Mouse (Mus musculus) hindbrain, embryonic 16.5 days (tissue): ENCODE results near the gene Tubb1. TPM values are rescaled to one million over a fixed set of nuclear protein-coding genes. Genes with fewer than 3 reads are reported as not detected.

ENCODE experiments used
- ATAC-seq: fragments of 200-750 bp; cut with Nextera tagmentation; 2 replicates; pipeline ENCODE4 v1.8.0; 2017; ENCODE audit warnings: moderate TSS enrichment, moderate library complexity
- H3K27ac ChIP-seq: fragments of 300-500 bp; sonication (generic); 2 replicates; pipeline ENCODE4 v1.5.1; 2014; ENCODE audit warnings: low read depth, mild to moderate bottlenecking, control low read depth, low read length, moderate library complexity
- H3K27me3 ChIP-seq: fragments of 300-500 bp; sonication (generic); replicated peaks from 2 replicates; pipeline ENCODE4 v1.6.1; 2014; ENCODE audit warnings: low read length; ENCODE audit not compliant: control insufficient read depth, insufficient read depth
- H3K36me3 ChIP-seq: fragments of 300-500 bp; sonication (generic); 2 replicates; pipeline ENCODE4 v1.6.1; 2014; ENCODE audit warnings: mild to moderate bottlenecking, low read length, moderate library complexity, mixed read lengths; ENCODE audit not compliant: control insufficient read depth, insufficient read depth
- H3K4me1 ChIP-seq: fragments of 300-500 bp; sonication (generic); 2 replicates; pipeline ENCODE4 v1.6.1; 2014; ENCODE audit warnings: low read depth, low read length; ENCODE audit not compliant: control insufficient read depth, insufficient read depth
- H3K4me2 ChIP-seq: fragments of 300-500 bp; sonication (generic); 2 replicates; pipeline ENCODE4 v1.6.1; 2014; ENCODE audit warnings: mild to moderate bottlenecking, low read length, control low read depth, moderate library complexity
- H3K4me3 ChIP-seq: fragments of 300-500 bp; sonication (generic); 2 replicates; pipeline ENCODE4 v1.5.1; 2014; ENCODE audit warnings: mild to moderate bottlenecking, low read length, control low read depth, moderate library complexity
- H3K9ac ChIP-seq: fragments of 300-500 bp; sonication (generic); 2 replicates; pipeline ENCODE4 v1.6.1; 2014; ENCODE audit warnings: low read depth, mild to moderate bottlenecking, control low read depth, low read length, moderate library complexity
- H3K9me3 ChIP-seq: fragments of 300-500 bp; sonication (generic); 2 replicates; pipeline ENCODE4 v1.6.1; 2014; ENCODE audit warnings: mild to moderate bottlenecking, low read length, moderate library complexity; ENCODE audit not compliant: control insufficient read depth
- WGBS: fragments of 180-500 bp; shearing (Covaris S2); extraction: QIAGEN DNeasy Blood & Tissue Kit; methylation state at CpG from one replicate; pipeline ENCODE4 v1.1.7; 2014; 5-methylcytosine and 5-hydroxymethylcytosine counted together
- polyA plus RNA-seq: library from polyadenylated mRNA; unstranded; fragments of >200 nt; fragmentation: Nextera tagmentation; extraction: Ambion mirVana; gene quantifications from 2 replicates; pipeline ENCODE4 v1.2.1, GENCODE M21; 2015

Gene Tubb1
- polyA plus RNA-seq, 1 experiment from 2014 or later = 0.43 TPM

DNA sequence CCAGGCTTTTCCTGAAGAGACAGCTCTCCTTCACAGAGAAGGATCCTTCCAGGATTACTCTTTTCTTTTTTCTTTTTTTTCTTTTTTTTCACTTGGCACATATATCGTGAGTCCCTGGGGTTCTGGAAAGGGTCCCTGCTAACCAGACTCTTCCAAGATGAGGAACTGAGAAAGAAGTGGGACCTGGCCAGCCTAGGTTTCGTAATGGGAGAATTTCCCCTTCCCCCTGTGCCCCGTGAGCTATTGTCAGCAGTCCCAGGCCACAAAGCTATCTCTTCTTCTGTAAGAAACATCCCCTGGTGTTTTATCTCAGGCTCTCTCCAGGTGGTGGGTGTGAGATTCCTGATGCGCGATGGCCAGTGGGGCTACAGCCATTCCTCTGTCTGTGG is 11.1 kb upstream of the Tubb1 start:
- Histone ChIP-seq H3K4me1 (peaks cover 12% of the 10 kb centered on the region), H3K36me3 (no peaks in the 10 kb centered on the region), H3K4me3 (no peak overlapping the region), H3K9me3 (no peaks in the 10 kb centered on the region), H3K27me3 (no peaks in the 10 kb centered on the region), H3K4me2 (peak overlapping the region; percentile 71), H3K9ac (peak overlapping the region; percentile 67), H3K27ac (no peak overlapping the region)
- WGBS = 49% methylated on average over 5 of the region's 5 CpGs
- no peak for ATAC-seq

- H3K36me3 ChIP-seq = no peaks in the 10 kb centered on the region
- no peak overlapping the region for H3K4me3 ChIP-seq
- H3K27ac ChIP-seq = no peak overlapping the region
- no peak overlapping the region for H3K4me2 ChIP-seq
- peaks cover 12% of the 10 kb centered on the region for H3K4me1 ChIP-seq
- no peak overlapping the region for H3K9ac ChIP-seq
- WGBS = 86% methylated on average over 9 of the region's 9 CpGs
- no peaks in the 10 kb centered on the region for H3K27me3 ChIP-seq
- no peaks in the 10 kb centered on the region for H3K9me3 ChIP-seq
- ATAC-seq = no peak
Measured at GRCm38 (mm10) chr2:174439961-174440360, 10.5 kb upstream of the Tubb1 start.

GRCm38 (mm10) chr2:174441898-174442297 is 8.6 kb upstream of the Tubb1 start:
- no peaks in the 10 kb centered on the region for H3K36me3 ChIP-seq
- H3K4me2 ChIP-seq = no peak overlapping the region
- 88% methylated on average over 4 of the region's 4 CpGs for WGBS
- H3K9me3 ChIP-seq = no peaks in the 10 kb centered on the region
- H3K4me3 ChIP-seq = no peak overlapping the region
- H3K27ac ChIP-seq = no peak overlapping the region
- no peaks in the 10 kb centered on the region for H3K27me3 ChIP-seq
- ATAC-seq = no peak
- H3K9ac ChIP-seq = no peak overlapping the region
- peaks cover 12% of the 10 kb centered on the region for H3K4me1 ChIP-seq

DNA sequence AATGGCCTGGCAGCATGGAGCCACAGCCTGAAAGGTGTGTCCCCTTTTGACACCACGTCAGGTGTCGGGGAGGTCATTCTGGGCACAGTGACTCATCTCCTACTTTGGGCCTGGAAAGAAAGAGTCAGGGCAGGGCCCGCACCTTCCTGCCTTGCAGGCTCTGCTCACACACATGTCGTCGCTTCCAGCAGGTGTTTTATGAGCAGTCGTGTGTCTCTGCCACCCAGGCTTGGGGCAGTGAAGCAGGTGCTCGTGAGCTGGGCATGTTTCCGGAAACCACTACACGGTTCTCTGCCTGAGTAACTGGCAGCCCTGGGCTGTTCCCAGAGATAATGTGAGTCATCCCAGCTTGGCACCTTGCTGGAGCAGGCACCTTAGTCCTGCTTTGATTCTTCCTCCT is 8.0 kb upstream of the Tubb1 start:
- no peak overlapping the region for H3K9ac ChIP-seq
- WGBS = 82% methylated on average over 9 of the region's 9 CpGs
- H3K4me3 ChIP-seq = no peak overlapping the region
- no peak for ATAC-seq
- H3K9me3 ChIP-seq = no peaks in the 10 kb centered on the region
- peaks cover 12% of the 10 kb centered on the region for H3K4me1 ChIP-seq
- no peak overlapping the region for H3K4me2 ChIP-seq
- H3K36me3 ChIP-seq = no peaks in the 10 kb centered on the region
- H3K27me3 ChIP-seq = no peaks in the 10 kb centered on the region
- no peak overlapping the region for H3K27ac ChIP-seq

DNA sequence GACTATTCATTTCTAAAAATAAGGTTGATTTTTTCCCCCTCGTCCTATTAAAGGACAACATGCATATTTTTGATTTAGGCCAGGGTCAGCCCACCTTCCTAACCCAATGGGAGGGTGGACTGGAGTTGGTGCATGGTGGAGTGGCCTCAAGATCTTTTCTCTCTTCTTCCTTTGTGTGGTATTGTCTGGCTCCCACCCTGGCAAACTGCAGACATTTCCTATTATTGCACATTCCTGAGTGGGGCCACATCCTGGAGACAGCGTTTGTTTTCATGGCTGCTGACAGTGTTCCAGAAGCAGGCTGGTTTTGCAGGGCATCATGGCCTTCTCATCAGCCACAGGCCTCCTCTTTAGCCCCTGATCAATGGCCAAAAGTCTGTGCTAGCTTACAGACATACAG is 7.4 kb upstream of the Tubb1 start:
- Histone ChIP-seq H3K4me3 (no peak overlapping the region), H3K27me3 (no peaks in the 10 kb centered on the region), H3K27ac (no peak overlapping the region), H3K4me2 (no peak overlapping the region), H3K36me3 (no peaks in the 10 kb centered on the region), H3K9me3 (no peaks in the 10 kb centered on the region), H3K9ac (no peak overlapping the region), H3K4me1 (peaks cover 9% of the 10 kb centered on the region)
- 32% methylated on average over 2 of the region's 2 CpGs for WGBS
- no peak for ATAC-seq

DNA sequence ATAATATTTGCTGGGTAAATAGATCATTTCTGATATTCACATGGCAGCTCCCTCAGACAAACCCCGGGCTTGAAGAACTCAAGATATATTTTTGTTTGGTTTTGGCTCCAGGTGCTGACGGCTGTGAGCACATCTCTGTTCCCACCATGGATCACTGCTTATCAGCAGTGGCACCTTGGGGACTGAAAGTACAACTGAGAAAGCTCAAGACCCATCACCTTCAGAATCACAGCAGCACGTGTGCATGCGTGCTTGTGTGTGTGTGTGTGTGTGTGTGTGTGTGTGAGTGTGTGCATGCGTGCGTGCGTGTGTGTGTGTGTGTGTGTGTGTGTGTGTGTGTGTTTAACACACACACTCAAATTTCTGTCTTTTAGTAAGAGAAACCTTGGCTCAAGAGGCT is 6.1 kb upstream of the Tubb1 start:
- Histone ChIP-seq H3K9ac (no peak overlapping the region), H3K4me3 (no peak overlapping the region), H3K36me3 (no peaks in the 10 kb centered on the region), H3K27me3 (no peaks in the 10 kb centered on the region), H3K9me3 (no peaks in the 10 kb centered on the region), H3K4me2 (no peak overlapping the region), H3K4me1 (no peaks in the 10 kb centered on the region), H3K27ac (no peak overlapping the region)
- WGBS = 88% methylated on average over 7 of the region's 7 CpGs
- ATAC-seq = no peak

DNA sequence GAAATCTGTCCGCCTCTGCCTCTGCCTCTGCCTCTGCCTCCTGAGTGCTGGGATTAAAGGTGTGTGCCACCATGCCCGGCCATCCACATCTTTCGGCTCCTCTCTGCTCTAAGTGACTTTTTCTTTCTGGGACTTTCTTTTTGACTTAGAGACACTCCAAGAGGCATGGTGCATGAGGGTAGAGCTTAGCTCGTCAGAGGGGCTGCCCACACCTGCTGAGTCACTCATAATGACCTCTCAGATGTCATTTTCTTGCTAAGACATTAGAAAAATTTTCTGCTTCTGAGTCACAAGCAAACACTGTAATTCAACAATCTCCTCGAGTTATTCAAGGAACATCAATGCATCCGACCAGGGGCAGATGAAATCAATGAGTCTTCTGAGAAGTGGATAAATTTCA is 5.5 kb upstream of the Tubb1 start:
- Histone ChIP-seq H3K9ac (no peak overlapping the region), H3K36me3 (no peaks in the 10 kb centered on the region), H3K4me3 (no peak overlapping the region), H3K4me1 (no peaks in the 10 kb centered on the region), H3K9me3 (no peaks in the 10 kb centered on the region), H3K27ac (no peak overlapping the region), H3K27me3 (no peaks in the 10 kb centered on the region), H3K4me2 (no peak overlapping the region)
- ATAC-seq = no peak
- WGBS = 84% methylated on average over 6 of the region's 6 CpGs

DNA sequence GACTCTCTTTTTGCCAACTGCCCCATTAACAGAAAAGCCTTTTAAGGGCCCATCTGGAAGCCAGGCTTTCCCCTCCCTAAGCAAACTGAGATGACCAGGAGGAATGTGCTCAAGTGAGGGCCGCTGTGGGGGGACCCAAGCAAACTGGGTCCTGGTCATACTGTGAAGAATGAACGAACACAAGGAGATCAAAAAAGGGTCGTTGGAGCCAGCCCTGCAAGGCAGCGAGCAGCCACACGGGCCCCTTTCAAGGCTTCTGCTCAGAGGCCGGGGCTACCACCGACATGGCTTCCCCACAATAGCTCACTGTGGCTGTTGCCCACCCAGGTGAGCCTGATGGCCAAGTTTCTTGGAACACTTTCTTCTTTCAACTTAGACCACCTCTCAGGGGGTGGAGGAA is 4.0 kb upstream of the Tubb1 start:
- Histone ChIP-seq H3K9ac (no peak overlapping the region), H3K27me3 (no peaks in the 10 kb centered on the region), H3K4me2 (no peak overlapping the region), H3K27ac (no peak overlapping the region), H3K9me3 (no peaks in the 10 kb centered on the region), H3K4me1 (no peaks in the 10 kb centered on the region), H3K36me3 (no peaks in the 10 kb centered on the region), H3K4me3 (no peak overlapping the region)
- ATAC-seq = no peak
- WGBS = 54% methylated on average over 7 of the region's 7 CpGs

DNA sequence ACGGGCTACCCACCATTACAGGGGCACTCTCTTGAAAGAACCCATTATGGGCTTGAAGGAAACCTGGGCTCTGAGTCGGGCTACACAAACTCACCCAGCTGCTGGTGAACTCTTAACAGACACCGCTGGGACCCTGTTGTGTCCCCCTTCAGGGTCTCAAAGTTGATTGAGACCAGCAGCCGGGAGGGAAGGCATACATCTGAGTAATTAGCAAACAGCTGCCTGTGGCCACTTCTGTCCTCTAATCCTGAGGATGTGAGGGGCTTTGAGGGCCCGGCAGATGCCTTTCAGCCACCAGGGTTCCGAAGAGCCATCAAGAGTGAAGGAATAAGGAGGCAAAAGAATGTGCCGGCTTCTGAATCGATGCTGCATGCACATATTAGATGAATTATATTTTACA is 3.6 kb upstream of the Tubb1 start:
- Histone ChIP-seq H3K27ac (no peak overlapping the region), H3K9ac (no peak overlapping the region), H3K27me3 (no peaks in the 10 kb centered on the region), H3K9me3 (no peaks in the 10 kb centered on the region), H3K36me3 (no peaks in the 10 kb centered on the region), H3K4me1 (no peaks in the 10 kb centered on the region), H3K4me2 (no peak overlapping the region), H3K4me3 (no peak overlapping the region)
- WGBS = 75% methylated on average over 8 of the region's 8 CpGs
- ATAC-seq = no peak

- no peaks in the 10 kb centered on the region for H3K27me3 ChIP-seq
- H3K9ac ChIP-seq = no peak overlapping the region
- ATAC-seq = no peak
- 87% methylated on average over 4 of the region's 4 CpGs for WGBS
- H3K4me1 ChIP-seq = no peaks in the 10 kb centered on the region
- no peaks in the 10 kb centered on the region for H3K36me3 ChIP-seq
- no peak overlapping the region for H3K4me3 ChIP-seq
- H3K4me2 ChIP-seq = no peak overlapping the region
- H3K27ac ChIP-seq = no peak overlapping the region
- no peaks in the 10 kb centered on the region for H3K9me3 ChIP-seq
Measured at GRCm38 (mm10) chr2:174448405-174448804, 2.1 kb upstream of the Tubb1 start.
